Comparison of ENCODE assay signal across 8 mouse cellular contexts in the genomic region with DNA sequence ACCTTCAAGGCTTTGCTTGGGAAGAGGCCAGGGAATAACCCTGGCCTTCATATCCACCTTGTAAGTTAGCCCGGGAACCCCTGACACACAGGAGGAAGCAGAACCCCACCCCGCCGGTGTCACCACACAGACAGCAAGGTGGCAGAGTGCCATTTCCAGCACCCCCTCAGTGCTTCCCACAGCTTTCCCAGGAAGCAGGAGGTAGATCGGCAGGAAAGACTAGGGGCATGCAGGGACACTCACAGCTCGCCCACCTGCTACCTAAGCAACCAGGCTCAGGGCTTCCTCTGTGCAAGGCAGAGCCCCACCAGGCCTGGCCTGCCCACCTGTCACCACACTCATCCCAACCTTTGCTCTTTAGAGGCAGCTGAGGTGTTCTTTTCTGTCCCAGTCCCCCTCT. TPM values are rescaled to one million over a fixed set of nuclear protein-coding genes. Genes with fewer than 3 reads are reported as not detected.
DNase-seq lines count a peak whose midpoint lies in the region; ATAC-seq lines count a peak whose summit lies in the region.

No protein-coding gene starts in this region.

- peaks cover 16% of the 10 kb centered on the region; the same call in 1 of the 2 replicates for H3K36me3 ChIP-seq in kidney, embryonic 16.5 days (ENCODE audit: insufficient read depth, low read length)
- peaks cover 3% of the 10 kb centered on the region; the same call in 1 of the 2 replicates for H3K36me3 ChIP-seq in midbrain, embryonic 13.5 days

- no peaks in the 10 kb centered on the region for H3K27me3 ChIP-seq in kidney, embryonic 16.5 days (ENCODE audit: insufficient read depth, low read length)
- H3K27me3 ChIP-seq in midbrain, embryonic 13.5 days: no peaks in the 10 kb centered on the region

- 62% methylated on average over 5 of the region's 5 CpGs for WGBS in kidney, embryonic 16.5 days
- WGBS in midbrain, embryonic 13.5 days: 64% methylated on average over 5 of the region's 5 CpGs

- DNase-seq in adrenal gland, postnatal 25 days: peak; percentile 37
- no peak for DNase-seq in adrenal gland, postnatal 36 days
- DNase-seq in thymus, postnatal 14 days: peak; percentile 19
- DNase-seq in thymus, postnatal 10 days (ENCODE audit: low spot score in 2 of 2): no peak
- DNase-seq in embryo, embryonic 10 days (ENCODE audit: low spot score): no peak
- DNase-seq in Muller cell, postnatal 12 days (ENCODE audit: inconsistent ontology term): no peak

- H3K4me1 ChIP-seq in kidney, embryonic 16.5 days (ENCODE audit: insufficient read depth, low read length): peaks cover 65% of the 10 kb centered on the region
- H3K4me1 ChIP-seq in midbrain, embryonic 13.5 days (replicated peaks): peaks cover 91% of the 10 kb centered on the region

- peak overlapping the region; percentile 73 for H3K4me2 ChIP-seq in kidney, embryonic 16.5 days (replicated peaks; ENCODE audit: low read depth, low read length)
- peak overlapping the region; percentile 81 for H3K4me2 ChIP-seq in midbrain, embryonic 13.5 days (replicated peaks)

- no peak for ATAC-seq in kidney, embryonic 16.5 days (ENCODE audit: low FRiP score, low TSS enrichment)
- no peak for ATAC-seq in midbrain, embryonic 13.5 days

- H3K9ac ChIP-seq in kidney, embryonic 16.5 days (replicated peaks; ENCODE audit: low read length): peak overlapping the region; percentile 77
- peak overlapping the region; percentile 95 for H3K9ac ChIP-seq in midbrain, embryonic 13.5 days (replicated peaks)

- H3K27ac ChIP-seq in kidney, embryonic 16.5 days (ENCODE audit: low read length): 0 out of 2 replicates have a peak overlapping the region, but pooled peaks have one; percentile 13
- H3K27ac ChIP-seq in midbrain, embryonic 13.5 days: peak overlapping the region; percentile 99

- no peaks in the 10 kb centered on the region for H3K9me3 ChIP-seq in kidney, embryonic 16.5 days (ENCODE audit: low read length)
- H3K9me3 ChIP-seq in midbrain, embryonic 13.5 days: no peaks in the 10 kb centered on the region

- H3K4me3 ChIP-seq in kidney, embryonic 16.5 days (ENCODE audit: low read length): peak overlapping the region; percentile 77
- peak overlapping the region; percentile 77 for H3K4me3 ChIP-seq in midbrain, embryonic 13.5 days (replicated peaks)

RNA-seq across cellular contexts. Expression of a gene that starts 19.1 kb away (rescaled TPM):
- 38.5 and 52.6 TPM in 2 replicates for total RNA-seq in adrenal gland, postnatal 25 days (2021)
- total RNA-seq in adrenal gland, postnatal 36 days (2021): 10 to 100 TPM; 25.2 to 38.5 TPM
- polyA plus RNA-seq in kidney, embryonic 16.5 days (2015; fragmentation: Nextera tagmentation; extraction: Ambion mirVana): 48.9 and 65.3 TPM in 2 replicates
- 68.1 and 72.4 TPM in 2 replicates for polyA plus RNA-seq in midbrain, embryonic 13.5 days (2015; fragmentation: Nextera tagmentation; extraction: Ambion mirVana)

Comparison
In these comparisons a context has a peak if more than half of its experiments do, and no peak if none do; other contexts are left out.
1. DNase-seq: peak in adrenal gland, postnatal 25 days (single experiment) and thymus, postnatal 14 days (single experiment); none in adrenal gland, postnatal 36 days (0 of 2), thymus, postnatal 10 days (0 of 2), embryo, embryonic 10 days (single experiment) and Muller cell, postnatal 12 days (single experiment).